In the genomic region with DNA sequence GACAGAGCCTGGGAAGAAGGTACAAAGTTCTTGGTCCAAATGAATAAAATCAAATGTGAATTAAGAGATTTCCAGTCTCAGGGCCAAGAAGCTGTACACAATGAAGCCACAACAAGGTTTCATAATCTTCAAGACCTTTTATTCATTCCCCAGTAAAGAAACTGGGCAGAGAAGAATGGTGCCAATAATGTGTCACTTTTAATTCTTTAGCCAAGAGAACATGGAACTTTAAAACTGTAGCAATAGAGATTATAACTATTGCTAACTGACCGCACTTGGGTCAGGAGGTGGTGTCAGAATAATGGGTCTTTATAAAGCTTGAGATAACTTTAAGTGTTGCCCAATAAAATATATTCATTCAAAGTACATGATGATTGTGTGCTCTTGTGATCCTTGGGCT, we compare ENCODE assay signal across 27 mouse cellular contexts.
"Had no signal": no experiment of that assay in that cellular context is flagged by ENCODE, and none has a peak within 500 bp of the region (broad histone marks: within the 10 kb centered on the region; RNA-seq: fewer than 3 reads in every experiment).

No protein-coding gene starts in this region.

- H3K4me2 ChIP-seq: embryonic facial prominence, embryonic 12.5 days; embryonic facial prominence, embryonic 13.5 days; embryonic facial prominence, embryonic 15.5 days; forebrain, embryonic 12.5 days; forebrain, embryonic 13.5 days; forebrain, embryonic 15.5 days had no signal

- H3K9me3 ChIP-seq: embryonic facial prominence, embryonic 10.5 days; embryonic facial prominence, embryonic 12.5 days; embryonic facial prominence, embryonic 13.5 days; embryonic facial prominence, embryonic 15.5 days; forebrain, embryonic 10.5 days; forebrain, embryonic 12.5 days; forebrain, embryonic 13.5 days; forebrain, embryonic 15.5 days had no signal

- H3K36me3 ChIP-seq: embryonic facial prominence, embryonic 10.5 days; embryonic facial prominence, embryonic 12.5 days; embryonic facial prominence, embryonic 13.5 days; embryonic facial prominence, embryonic 15.5 days; forebrain, embryonic 10.5 days; forebrain, embryonic 12.5 days; forebrain, embryonic 15.5 days had no signal

- H3K4me3 ChIP-seq: embryonic facial prominence, embryonic 10.5 days; embryonic facial prominence, embryonic 12.5 days; embryonic facial prominence, embryonic 13.5 days; embryonic facial prominence, embryonic 15.5 days; erythroblast, embryonic 14.5 days; forebrain, embryonic 10.5 days; forebrain, embryonic 12.5 days; forebrain, embryonic 13.5 days; forebrain, embryonic 15.5 days; gastrocnemius, adult 2 months; heart, adult 2 months had no signal

- H3K4me1 ChIP-seq: embryonic facial prominence, embryonic 10.5 days; embryonic facial prominence, embryonic 12.5 days; embryonic facial prominence, embryonic 13.5 days; embryonic facial prominence, embryonic 15.5 days; forebrain, embryonic 10.5 days; forebrain, embryonic 12.5 days; forebrain, embryonic 13.5 days; forebrain, embryonic 15.5 days had no signal

- H3K27ac ChIP-seq: embryonic facial prominence, embryonic 10.5 days; embryonic facial prominence, embryonic 12.5 days; embryonic facial prominence, embryonic 13.5 days; embryonic facial prominence, embryonic 15.5 days; forebrain, embryonic 10.5 days; forebrain, embryonic 12.5 days; forebrain, embryonic 13.5 days; forebrain, embryonic 15.5 days; gastrocnemius, adult 2 months; heart, adult 2 months had no signal

- DNase-seq: cerebellum, adult 9-10 months; cerebellum, adult 9-11 months; cerebellum, postnatal 10 days; cerebellum, postnatal 14 days; cerebellum, postnatal 25 days; cerebellum, postnatal 36 days; embryo, embryonic 11 days; forebrain, postnatal 0 days; gastrocnemius, adult 2 months; gastrocnemius, postnatal 10 days; gastrocnemius, postnatal 14 days; gastrocnemius, postnatal 25 days; gastrocnemius, postnatal 36 days; heart, adult 11 months; heart, adult 18-20 months; heart, adult 2 months had no signal

- H3K9ac ChIP-seq: embryonic facial prominence, embryonic 12.5 days; embryonic facial prominence, embryonic 13.5 days; embryonic facial prominence, embryonic 15.5 days; forebrain, embryonic 12.5 days; forebrain, embryonic 13.5 days; forebrain, embryonic 15.5 days; forebrain, postnatal 0 days had no signal

- H3K27me3 ChIP-seq: embryonic facial prominence, embryonic 12.5 days; embryonic facial prominence, embryonic 13.5 days; embryonic facial prominence, embryonic 15.5 days; forebrain, embryonic 12.5 days; forebrain, embryonic 13.5 days; forebrain, embryonic 15.5 days had no signal

- ATAC-seq: forebrain, embryonic 13.5 days; forebrain, embryonic 14.5 days; forebrain, embryonic 15.5 days; forebrain, embryonic 16.5 days; forebrain, postnatal 0 days had no signal
